Mouse (Mus musculus) myocyte (in vitro differentiated cells): ENCODE results near the gene Rpn2.

ENCODE experiments used
- POLR2A ChIP-seq: IDR thresholded peaks from one replicate; pipeline ENCODE4 v1.6.1; 2011; ENCODE audit warnings: low read depth, mild to moderate bottlenecking, control low read depth, moderate library complexity; ENCODE audit not compliant: insufficient read length
- POLR2AphosphoS2 ChIP-seq: IDR thresholded peaks from one replicate; pipeline ENCODE4 v1.6.1; 2011; ENCODE audit warnings: low read depth, control low read depth; ENCODE audit not compliant: insufficient read length
- USF1 ChIP-seq: IDR thresholded peaks from one replicate; pipeline ENCODE4 v1.6.1; 2011; ENCODE audit warnings: low read depth, mild to moderate bottlenecking, control low read depth, moderate library complexity

- no peak for TF ChIP-seq POLR2A
- no peak for TF ChIP-seq POLR2AphosphoS2
- TF ChIP-seq USF1 = no peak
These were observed 34.9 kb downstream of the Rpn2 start for GRCm38 (mm10) chr2:157313718-157314117.
